Mouse (Mus musculus) fat pad, adult 2 months (tissue): Measurements from ENCODE around the gene Slc17a5.

Experiments
- DNase-seq: peaks from one replicate; pipeline ENCODE4 v3.0.0-alpha.2; 2011; ENCODE audit warnings: low read depth, low spot score; ENCODE audit errors: extremely low read depth

The Slc17a5 gene

DNA sequence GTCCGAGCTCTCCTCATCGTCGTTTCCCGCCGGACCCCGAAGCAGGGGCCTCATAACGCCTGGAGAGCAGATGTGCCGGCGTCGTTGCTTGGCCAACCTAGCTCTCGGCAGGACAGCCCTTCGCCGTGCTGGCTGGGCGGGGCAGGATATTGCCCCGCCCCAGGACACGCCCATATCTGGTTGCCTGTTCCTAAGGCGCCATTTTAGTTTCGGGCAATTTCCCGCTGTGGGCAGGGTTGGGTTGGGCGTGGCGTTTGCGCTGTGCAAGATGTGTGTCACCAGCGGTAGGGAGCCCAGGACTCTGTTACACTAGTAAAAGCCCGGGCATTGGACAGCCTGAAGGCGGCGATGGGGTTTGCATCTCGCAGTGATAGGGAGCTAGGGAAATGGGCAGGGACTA, at the start of gene Slc17a5:
Gene Slc17a5 (minus strand): TSS at position 128 of the 400 bp plus-strand sequence.
- DNase-seq, result peak; percentile 33

DNA sequence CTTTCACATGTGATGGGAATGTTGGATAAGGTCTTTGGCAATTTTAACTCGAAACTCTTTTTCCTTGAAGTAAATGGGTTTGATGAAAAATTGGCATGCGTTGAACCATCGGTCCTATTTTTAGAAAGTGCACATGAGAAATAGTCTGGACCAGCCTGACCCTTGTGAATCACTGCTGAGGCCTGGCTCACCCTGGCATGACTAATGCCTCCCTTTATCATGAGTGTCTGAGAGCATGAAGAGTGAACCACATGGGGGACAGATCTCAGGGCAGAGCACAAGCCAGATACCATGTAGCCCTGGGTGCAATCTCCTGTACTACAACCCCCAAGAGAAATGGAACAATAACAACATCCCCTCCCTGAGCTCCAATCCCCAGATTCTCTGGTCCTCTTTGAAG, 46.1 kb upstream of the Slc17a5 start:
- no peak for DNase-seq

DNA sequence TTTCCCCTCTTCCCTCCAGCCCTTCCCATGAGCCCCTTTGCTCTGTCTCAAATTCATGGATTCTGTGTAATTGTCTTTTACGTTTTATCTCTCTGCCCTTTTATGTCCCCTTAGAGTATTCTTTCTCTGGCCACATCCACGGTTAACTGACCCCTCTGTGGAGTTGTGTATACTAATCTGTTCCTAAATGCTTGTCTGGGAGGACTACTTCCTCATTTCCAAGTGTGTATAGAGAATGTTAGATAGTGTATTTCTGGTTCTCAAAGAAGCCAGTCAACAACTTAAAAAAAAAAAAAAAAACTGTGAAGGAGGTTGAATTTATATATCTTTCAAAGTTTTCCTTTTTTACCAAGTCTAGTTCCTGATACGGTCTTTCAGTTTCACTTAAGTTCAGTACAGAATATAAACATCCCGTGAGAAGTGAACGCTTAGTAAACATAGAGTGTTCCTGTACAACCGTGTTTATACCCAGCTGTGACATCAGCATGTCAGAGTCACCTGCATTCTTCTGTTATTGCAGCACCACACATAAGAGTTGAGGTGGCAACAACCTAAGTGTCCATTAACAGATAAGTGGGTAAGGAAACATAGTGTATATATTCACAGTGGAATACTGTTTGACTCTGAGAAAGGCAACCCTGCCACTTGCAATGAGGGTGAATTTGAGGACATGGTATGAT, 44.1 kb upstream of the Slc17a5 start:
- DNase-seq, result no peak

DNA sequence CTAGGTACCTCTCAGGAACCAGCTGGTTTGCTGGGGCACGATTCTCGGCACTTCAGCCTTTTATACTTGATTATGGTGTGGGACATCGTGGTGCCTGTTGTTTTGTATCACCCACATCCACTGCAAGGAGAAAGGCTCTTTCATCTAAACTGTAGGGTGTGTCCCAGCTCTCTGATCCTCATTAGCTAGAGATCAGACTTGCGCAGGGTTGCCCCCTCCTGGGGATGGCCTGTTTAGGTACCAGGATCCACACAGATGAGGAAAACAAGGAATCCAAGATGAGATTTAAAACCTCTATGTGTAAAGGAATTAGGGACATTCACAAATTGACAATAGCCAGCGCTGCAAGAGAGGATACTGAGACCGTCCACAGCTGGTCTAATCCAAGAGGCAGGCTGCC, 42.1 kb upstream of the Slc17a5 start:
- no peak for DNase-seq

DNA sequence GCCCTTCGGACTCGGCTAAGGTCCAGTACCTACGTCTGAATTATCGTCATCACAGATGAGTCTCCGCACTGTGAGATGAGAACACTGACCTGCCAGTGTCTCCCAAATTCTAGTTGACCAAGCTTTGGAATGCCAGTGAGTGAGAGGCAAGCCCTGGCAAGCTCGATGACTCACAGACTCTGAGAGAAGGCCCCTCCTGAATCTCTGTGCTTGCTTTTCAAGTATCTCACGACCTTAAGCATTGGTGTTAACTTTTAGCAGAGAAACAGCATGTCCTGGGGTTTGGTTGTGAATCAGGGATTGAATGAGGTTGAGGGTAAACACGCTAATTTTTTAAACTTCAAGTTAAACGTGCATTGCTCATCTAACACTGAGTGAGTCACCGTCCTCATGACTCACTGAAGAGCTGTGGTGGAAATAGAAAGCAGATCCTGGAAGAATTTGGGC, 35.5 kb upstream of the Slc17a5 start:
- DNase-seq, result no peak

DNA sequence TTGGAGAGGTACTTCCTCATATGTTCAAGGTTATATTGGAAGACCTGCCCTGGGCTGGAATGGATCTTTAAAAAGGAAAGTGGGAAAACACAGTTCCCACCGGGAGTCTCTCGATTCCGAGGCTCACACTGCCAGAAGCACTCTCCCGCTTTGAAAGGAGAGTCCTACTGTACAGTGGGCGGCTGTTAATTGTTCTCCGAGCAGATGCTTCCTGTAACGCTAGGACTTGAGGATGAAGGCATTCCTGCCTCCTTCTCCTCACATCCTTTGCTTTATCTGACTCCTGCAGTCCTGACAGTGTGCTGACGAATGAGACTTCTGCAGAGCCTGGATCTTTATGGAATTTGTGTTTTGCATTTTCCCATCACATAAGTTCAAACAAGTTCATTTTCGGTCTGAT, 31.4 kb upstream of the Slc17a5 start:
- DNase-seq, result no peak

DNA sequence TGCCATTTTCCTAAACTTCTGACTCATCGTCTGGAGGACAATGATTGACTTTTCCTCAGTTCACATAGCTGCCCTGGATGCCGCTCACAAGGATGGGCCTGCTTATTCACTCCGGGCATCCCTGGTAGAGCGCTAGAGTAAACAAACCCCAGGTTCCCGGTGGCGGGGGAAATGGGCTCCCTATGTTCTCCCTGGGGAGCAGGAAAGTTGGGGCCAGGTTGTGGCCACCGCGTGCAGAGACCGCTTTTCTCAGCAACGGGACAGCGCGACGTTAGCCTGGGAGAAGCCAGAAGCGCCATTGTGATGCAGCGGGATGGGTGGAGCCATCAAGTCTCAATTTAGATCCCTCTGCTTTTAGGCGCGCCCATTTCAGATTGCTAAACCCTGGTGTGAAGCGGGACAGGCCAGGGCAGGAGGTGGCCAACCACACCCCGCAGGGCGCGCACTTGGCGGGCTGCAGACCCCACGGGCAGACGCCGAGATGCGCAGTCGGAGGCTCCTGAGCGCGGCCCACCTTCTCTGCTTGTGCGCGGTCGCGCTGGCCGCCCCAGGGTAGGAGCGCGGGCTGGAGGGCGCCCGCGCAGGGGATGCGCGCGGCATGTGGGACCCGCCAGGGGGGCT, 27.7 kb upstream of the Slc17a5 start, which contains the start of gene Cd109:
Gene Cd109 (plus strand): TSS at position 146 of the 621 bp plus-strand sequence.
- DNase-seq, result no peak

DNA sequence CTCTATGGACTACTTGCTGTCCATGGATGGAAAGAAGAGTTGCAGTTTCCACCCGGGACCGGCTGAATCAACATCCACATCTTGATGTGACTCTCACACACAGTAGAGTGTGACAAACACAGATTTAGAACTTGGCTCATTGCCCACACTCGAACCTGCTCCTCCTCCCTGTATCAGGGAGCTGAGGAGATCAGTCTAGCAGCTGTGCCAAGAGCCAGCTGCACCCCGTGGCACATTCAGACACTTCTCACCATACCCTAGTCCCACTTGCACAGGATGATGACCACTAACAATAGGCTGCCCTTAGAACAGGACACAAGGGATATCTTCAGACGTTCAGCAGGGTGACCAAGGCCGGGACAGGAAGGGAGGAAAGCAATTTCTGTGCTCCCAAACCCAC, 26.4 kb upstream of the Slc17a5 start:
- no peak for DNase-seq

DNA sequence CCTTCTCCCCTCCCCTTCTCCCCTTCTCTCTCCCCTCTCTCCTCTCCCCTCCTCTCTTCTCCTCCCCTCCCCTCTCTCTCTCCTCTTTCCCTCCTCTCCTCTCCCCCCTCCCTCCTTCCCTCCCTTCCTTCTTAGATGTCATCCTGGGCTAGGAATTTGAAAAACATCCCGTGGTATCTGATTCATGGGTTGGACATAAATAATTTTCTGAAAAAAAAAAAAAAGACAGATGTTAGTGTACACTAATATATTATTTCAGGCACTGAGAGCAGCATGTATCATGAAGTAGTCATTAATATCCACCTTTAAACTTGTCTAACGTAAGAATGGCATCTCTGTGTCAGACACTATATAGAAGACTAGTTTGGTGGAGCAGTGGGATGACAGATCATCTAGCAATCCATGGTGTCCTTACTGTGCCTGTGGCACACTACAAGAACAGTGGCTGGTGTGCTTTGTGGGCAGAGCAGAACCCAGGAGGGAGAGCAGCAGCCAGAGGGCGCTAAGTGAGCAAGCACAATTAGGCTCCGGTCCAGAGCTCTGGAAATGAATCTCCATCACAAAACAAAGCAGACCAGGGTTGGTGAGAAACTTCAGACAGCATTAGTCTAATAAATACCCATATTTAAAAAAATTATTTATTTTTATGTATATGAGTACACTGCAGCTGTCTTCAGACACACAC, 13.3 kb upstream of the Slc17a5 start:
- no peak for DNase-seq

DNA sequence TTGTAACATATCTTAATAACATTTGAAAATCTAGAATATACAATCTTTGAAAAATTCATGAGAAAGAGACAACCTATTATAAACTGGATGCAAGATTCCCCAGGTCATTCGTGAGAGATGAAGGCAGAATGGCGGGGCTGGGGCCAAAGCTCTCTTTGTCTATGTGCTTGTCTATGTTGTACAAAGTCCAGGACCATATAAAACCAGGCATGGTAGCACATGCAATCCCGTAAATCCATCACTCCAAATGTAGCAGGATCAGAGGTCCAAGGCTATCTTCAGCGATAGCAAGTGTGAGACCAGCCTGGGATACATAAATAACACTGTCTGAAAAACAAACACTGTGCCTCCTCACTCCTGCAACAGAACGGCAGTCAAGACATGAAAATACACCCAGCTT, 12.1 kb upstream of the Slc17a5 start:
- no peak for DNase-seq

DNA sequence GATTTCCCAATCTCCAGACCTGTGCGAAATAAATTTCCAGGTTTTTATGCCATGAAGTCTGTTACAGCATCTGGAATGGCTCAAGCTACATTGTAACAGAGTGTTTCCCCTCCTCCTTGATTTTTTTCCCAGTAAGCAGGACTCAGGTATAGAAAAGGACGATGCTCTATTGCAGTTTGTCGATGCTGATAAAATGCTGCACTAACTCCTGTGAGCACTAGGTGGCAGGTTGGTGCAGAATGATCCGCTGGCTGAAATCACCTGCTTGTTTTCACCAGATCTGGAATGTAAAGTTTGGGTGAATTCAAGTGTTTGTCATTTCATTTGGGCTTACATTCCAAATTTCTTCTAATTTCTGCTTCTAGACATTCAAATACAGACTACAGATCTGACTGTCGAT, 9.0 kb upstream of the Slc17a5 start:
- no peak for DNase-seq

DNA sequence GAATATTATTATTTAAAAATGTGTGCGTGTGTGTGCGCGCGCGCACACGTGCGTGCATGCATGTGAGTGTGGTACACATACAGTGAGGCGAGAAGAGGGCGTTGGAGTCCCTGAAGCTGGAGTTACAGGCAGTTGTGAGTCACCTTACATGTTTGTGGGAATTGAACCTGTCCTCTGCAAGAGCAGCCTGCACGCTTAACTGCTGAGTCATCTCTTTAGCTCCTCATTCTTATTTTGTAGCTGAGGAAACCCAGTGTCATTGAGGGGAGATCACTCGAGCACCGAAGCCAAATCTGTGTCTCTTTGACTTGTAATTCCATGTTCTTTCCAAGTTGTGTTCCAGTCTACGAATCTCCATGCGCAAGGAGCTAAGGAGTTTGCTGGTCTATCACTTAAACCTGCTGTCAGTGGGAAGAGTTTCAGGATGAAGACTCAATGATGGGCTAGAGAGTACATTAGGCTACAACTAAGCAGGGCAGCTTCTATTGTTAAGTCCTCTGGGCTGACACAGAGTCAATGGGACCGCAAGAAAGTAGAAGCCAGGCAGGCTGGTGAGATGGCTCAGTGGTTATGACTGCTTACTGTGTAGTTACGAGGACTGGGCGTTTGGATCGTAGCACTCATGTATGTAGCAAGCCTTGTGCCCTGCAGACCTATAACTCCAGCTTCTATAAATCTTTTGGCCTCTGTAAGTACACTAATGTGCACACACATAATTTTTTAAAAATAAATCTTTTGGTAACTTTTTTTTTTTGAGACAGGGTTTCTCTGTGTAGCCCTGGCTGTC, 8.1 kb upstream of the Slc17a5 start:
- no peak for DNase-seq

DNA sequence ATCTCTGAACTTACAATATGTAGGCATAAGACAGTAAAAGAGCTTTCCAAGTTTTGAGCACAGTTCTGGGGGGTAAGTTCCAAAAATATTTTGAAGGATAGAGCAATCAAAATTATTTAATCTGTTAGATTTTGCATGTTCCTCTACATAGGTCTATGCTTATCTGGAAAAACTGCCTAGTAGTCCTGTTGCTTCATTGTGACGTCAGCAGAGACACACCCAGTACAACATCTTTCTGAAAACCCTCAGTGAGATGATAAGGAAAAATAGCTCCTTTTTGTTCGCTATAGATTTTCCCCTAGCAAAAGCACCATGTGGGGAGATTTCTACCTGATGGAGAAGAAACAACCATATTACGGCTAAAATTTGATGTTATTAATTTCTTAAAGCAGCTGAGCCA, 7.4 kb upstream of the Slc17a5 start:
- DNase-seq, result no peak

DNA sequence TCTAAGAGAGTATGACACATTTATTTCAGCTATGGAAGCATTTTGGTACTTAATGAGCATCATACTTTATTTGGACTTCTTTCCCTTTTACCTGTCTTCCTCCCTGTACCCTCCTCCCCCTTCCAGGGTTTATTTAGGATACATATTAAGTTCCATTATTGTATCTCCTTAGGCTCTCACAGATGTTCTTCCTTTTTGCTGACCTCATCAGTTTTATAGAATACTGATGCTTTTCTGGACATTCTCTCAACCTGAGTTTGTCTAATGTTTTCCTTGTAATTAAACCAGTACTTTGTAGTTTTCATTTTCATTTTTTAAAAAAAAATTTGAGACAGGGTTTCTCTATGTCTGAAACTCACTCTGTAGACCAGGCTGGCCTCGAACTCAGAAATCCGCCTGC, 2.6 kb upstream of the Slc17a5 start:
- DNase-seq, result no peak

DNA sequence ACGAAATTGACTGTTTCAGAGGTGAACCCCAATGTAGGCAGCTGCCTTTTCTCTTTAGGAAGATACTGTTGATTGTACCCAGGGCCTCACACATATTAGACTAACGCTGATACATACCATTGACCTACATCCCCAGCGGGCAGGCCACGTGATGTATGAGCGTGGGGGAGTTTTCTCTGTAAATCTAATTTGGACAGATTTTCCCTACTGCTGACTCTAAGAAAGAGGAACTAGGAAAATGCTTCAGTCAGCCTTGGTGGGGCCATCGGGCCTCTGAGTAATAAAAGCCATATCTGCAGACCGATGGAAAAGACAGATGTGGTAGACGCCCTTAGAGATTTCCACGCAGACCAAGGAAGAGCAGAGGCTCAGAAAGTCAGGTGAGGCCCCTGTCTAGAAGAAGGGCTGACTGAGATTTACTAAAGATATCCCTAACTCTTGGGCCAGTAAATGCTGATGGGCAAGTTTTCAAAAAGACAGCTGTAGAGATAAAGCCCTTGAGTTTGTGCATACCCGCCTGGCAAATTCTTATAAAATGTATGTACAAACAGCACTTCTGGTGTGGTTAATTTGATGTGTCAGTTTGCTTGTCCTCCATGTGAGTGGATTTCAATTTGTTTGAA, 681 bp upstream of the Slc17a5 start:
- DNase-seq, result no peak

DNA sequence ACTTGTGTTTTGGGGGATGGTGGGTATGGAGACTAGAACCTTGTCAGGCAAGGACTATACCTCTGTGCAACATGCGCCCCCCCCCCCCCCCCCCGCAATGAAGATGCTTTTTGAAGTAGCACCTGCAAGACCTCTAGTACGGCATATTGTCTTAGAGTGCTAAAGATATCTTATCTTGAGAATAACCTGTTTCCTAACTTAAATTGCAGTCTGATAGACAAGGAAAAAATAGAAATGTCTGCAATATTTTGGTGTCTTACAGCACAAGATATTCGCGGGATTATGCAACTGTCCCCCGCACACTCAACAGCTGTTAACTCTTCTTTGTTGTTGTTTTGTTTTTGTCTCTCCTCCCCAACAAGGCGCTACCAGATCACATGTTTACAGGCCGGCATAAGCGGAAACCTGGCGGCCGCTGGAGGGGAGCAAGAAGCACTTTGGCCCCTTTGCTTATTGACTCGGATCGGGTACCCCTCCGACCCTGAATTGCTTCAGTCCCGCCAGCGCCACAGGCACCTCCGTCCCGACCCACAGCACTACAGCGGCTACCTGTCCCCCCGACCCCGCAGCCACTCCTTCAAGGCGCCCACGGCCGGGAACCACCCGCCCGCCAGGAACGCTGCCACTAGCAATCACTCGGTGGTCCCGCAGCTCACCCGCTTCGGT, 490 bp downstream of the Slc17a5 start:
- DNase-seq, result no peak

DNA sequence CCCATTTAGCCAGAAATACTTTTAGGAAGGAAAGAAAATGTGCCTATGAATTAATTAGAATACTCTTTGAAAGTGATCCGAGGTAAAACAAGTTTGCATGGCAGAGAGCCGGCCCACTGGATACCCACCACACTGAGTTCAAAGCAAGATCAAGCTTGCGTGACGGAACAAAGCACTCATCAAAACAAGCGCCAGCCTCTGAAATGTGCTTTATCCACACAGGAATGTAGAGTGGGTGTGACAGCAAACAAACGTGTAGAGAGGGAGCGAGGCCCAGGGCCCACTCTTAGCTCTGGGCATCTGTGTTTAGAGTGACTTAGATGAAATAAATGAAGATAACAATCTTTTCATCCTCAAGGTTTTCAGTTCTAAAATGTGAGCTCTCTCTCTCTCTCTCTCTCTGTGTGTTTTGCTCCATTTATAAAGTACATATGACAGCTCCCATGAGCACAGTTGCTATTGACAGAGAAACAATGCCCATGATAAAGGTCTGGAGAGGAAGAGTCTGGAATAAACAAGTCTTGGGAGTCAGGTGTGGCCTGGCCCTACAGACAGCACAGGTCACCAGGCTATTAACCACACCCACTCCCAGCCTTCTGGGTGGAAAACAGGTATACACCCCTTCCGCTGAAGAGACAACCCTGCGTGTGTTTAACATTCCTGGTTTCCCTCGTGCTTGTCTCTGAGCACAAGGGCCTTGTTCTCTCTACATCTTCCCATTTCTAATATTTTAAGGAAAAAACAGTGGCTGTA, 8.0 kb downstream of the Slc17a5 start:
- DNase-seq, result no peak

DNA sequence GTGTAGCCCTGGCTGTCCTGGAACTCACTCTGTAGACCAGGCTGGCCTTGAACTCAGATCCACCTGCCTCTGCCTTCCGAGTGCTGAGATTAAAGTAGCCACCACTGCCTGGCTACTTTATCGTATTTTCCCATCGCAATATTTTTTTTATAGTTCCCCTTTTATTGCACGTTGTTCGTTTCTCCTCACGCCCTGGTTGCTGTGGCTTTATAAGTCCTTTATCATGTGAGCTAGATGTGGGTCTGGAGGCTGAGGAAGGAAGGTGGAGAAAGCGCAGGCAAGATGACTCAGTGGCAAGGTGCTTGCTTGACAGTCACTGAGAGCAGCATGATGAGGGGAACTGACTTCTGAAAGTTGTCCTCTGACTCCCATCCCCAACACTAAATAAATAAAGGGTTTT, 9.0 kb downstream of the Slc17a5 start:
- DNase-seq, result no peak

DNA sequence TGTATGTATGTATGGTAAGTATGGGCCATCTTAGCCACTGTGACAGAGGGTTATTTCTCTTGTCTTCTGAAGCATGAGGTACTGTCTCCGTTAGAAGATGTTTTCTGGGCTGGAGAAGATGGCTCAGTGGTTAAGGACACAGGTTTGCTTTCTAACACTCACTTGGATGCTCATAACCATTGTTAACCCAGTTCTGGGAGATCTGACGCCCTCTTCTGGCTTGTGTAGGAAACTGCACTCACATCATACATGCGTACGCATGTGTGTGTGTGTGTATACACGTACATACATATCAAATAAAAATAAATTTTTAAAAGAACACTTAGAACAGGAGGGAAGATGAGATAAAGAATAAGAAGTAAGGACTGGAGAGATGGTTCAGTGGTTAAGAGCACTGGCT, 11.4 kb downstream of the Slc17a5 start:
- DNase-seq, result no peak

DNA sequence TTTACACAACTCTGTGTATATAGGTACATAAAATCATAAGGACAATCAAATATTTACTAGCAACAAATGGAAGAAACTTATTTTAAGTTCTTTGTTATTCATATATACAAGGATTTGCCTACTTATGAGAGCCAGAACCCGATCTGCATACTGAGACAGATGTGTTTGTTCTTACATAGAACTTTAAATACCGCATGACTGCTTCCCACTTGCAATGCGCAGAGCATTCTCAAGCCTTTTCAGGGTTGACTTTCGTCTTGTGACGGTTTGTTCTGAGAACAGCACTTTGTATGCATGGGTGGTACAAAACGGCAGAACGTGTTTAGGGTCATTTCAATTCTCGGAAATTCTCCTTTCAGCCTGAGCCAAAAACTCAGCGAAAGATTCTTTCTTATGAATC, 17.9 kb downstream of the Slc17a5 start:
- no peak for DNase-seq
